Mouse (Mus musculus) neural tube, embryonic 14.5 days (tissue): ENCODE data around the gene Itga5. TPM values are rescaled to one million over a fixed set of nuclear protein-coding genes. Genes with fewer than 3 reads are reported as not detected.

ENCODE experiments used
- ATAC-seq: fragments of 200-750 bp; cut with Nextera tagmentation; 2 replicates; pipeline ENCODE4 v1.8.0; 2017; ENCODE audit warnings: low read depth, mild to moderate bottlenecking, moderate TSS enrichment, moderate library complexity
- H3K27ac ChIP-seq: fragments of 300-500 bp; sonication (generic); 2 replicates; pipeline ENCODE4 v1.5.1; 2014; ENCODE audit warnings: low read depth, mild to moderate bottlenecking, control low read depth, low read length, moderate library complexity, mixed read lengths
- H3K27me3 ChIP-seq: fragments of 300-500 bp; sonication (generic); 2 replicates; pipeline ENCODE4 v1.6.1; 2014; ENCODE audit warnings: low read length; ENCODE audit not compliant: control insufficient read depth, insufficient read depth
- H3K36me3 ChIP-seq: fragments of 300-500 bp; sonication (generic); 2 replicates; pipeline ENCODE4 v1.6.1; 2014; ENCODE audit warnings: low read length, mixed read lengths; ENCODE audit not compliant: control insufficient read depth, insufficient read depth
- H3K4me1 ChIP-seq: fragments of 300-500 bp; sonication (generic); 2 replicates; pipeline ENCODE4 v1.6.1; 2014; ENCODE audit warnings: low read length; ENCODE audit not compliant: control insufficient read depth, insufficient read depth
- H3K4me2 ChIP-seq: fragments of 300-500 bp; sonication (generic); 2 replicates; pipeline ENCODE4 v1.6.1; 2014; ENCODE audit warnings: mild to moderate bottlenecking, low read depth, low read length, control low read depth
- H3K4me3 ChIP-seq: fragments of 300-500 bp; sonication (generic); 2 replicates; pipeline ENCODE4 v1.5.1; 2014; ENCODE audit warnings: low read depth, low read length, control low read depth, mixed read lengths
- H3K9ac ChIP-seq: fragments of 300-500 bp; sonication (generic); replicated peaks from 2 replicates; pipeline ENCODE4 v1.6.1; 2014; ENCODE audit warnings: low read depth, mild to moderate bottlenecking, control low read depth, low read length, mixed read lengths
- H3K9me3 ChIP-seq: fragments of 300-500 bp; sonication (generic); 2 replicates; pipeline ENCODE4 v1.6.1; 2016; ENCODE audit warnings: low read length; ENCODE audit not compliant: control insufficient read depth
- WGBS: fragments of 180-500 bp; shearing (Covaris S2); extraction: QIAGEN DNeasy Blood & Tissue Kit; methylation state at CpG from one replicate; pipeline ENCODE4 v1.1.7; 2014; 5-methylcytosine and 5-hydroxymethylcytosine counted together
- polyA plus RNA-seq: library from polyadenylated mRNA; unstranded; fragments of >200 nt; fragmentation: Nextera tagmentation; extraction: Ambion mirVana; gene quantifications from 2 replicates; pipeline ENCODE4 v1.2.1, GENCODE M21; 2014

Itga5 gene
- polyA plus RNA-seq, 1 experiment from 2014 or later, result 3.8 TPM

DNA sequence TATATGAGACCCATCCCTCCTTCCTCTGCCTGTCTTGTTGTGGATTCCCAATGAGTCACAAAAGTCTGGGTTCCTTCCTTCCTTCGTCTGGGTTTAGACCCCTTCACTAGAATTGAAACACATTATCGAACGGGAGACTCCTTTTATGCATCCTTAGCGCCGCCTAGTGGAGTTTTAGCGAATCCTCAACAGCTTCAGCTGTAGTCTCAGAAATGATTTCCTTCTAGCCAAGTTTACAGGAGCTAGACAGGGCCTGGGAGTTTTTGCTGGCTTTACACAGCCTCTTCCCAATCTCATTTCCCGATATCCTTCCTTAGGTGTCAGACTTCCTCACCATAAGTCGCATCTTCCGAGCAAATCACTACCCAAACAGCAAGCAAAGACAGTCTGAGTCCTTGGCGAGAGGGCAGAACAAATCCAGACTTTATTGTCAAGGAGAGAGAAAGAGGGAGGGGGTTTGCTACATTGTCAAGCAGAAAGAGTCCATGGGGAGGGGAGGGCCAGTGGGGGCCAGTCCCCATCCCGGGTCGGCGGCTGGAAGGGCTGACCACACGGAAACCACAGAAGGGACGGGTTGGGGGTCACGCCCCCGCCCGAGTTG is 53.0 kb downstream of the Itga5 start:
- peaks cover 16% of the 10 kb centered on the region; the same call in 1 of the 2 replicates for H3K36me3 ChIP-seq
- peak; percentile 10; the same call in 1 of the 2 replicates for ATAC-seq
- no peak overlapping the region for H3K27ac ChIP-seq
- peaks cover 17% of the 10 kb centered on the region for H3K4me1 ChIP-seq
- H3K9ac ChIP-seq, result no peak overlapping the region
- WGBS, result 7% methylated on average over 18 of the region's 18 CpGs
- no peak overlapping the region for H3K4me3 ChIP-seq
- H3K4me2 ChIP-seq, result no peak overlapping the region
- H3K27me3 ChIP-seq, result no peaks in the 10 kb centered on the region
- no peaks in the 10 kb centered on the region for H3K9me3 ChIP-seq

DNA sequence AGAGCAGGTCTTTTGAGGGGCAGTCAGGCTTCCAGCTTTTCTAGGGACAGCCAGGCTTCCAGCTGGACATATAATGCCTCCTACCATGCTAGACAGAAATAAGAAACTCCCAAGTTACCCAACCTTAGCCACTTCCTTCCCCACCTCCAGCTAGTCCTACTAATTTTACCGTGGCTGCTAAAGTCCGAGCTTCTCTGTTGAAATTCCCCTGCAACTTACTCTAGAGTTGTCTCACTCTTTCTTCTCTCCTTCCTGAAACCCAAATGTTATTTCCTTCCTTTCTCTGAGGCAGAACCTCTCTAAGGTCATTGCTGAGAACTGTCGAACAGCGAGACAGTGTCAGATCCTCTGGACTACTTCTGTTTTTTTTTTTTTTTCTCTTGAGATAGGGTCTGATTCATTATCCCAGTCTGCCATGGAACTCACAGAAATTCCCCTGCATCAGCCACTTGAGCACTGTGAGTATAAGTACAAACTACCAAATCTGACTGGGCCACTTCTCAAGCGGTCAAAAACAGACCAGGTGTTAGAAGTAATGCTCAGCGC is 56.1 kb downstream of the Itga5 start, which contains the start of gene Gpr84:
TSS of gene Gpr84 (minus strand) at position 248 of the 546 bp plus-strand sequence.
- Histone ChIP-seq H3K9me3 (no peaks in the 10 kb centered on the region), H3K36me3 (no peaks in the 10 kb centered on the region), H3K27ac (no peak within 1 kb of the TSS), H3K4me1 (peaks cover 30% of the 10 kb centered on the region), H3K4me2 (no peak within 1 kb of the TSS), H3K4me3 (no peak within 1 kb of the TSS), H3K9ac (no peak within 1 kb of the TSS), H3K27me3 (no peaks in the 10 kb centered on the region)
- no peak for ATAC-seq
- WGBS, result 77% methylated on average over 6 of the region's 6 CpGs

DNA sequence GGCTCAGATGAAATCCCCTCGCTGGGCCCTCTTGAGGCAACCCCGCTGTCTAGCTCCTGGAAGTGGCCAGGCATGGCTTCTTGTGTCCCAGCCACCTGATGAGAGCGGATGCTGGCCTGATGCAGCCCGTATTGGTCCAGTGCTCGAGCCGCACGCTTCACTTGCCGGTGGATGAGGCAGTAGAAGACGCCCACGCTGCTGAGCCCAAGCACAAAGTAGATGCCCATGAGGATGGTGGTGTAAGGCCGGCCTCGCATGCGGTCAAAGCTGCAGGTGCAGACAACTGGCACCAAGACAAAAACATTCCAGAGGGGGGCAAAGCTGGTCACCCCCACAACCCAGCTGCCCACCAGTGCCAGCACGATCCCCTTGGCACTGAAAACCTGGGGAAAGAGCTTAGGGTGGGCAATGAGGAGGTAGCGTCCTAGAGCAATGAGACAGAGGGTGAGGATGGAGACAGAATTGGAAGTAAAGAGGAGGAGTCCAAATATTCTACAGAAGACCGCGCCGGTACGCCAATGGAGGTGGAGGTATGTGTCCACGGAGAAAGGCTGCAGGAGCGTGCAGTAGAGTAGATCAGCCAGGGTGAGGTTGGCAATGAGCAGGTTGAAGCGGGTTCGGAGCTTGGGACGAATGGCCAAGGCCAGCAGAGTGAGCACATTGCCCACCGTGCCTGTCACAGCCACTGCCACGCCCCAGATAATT is 57.5 kb downstream of the Itga5 start:
- no peaks in the 10 kb centered on the region for H3K27me3 ChIP-seq
- H3K9ac ChIP-seq, result 0 out of 2 replicates have a peak overlapping the region, but pooled peaks have one; percentile 16
- no peaks in the 10 kb centered on the region for H3K9me3 ChIP-seq
- ATAC-seq, result no peak
- no peaks in the 10 kb centered on the region for H3K36me3 ChIP-seq
- no peak overlapping the region for H3K27ac ChIP-seq
- peaks cover 27% of the 10 kb centered on the region for H3K4me1 ChIP-seq
- 69% methylated on average over 26 of the region's 26 CpGs for WGBS
- H3K4me2 ChIP-seq, result 0 out of 2 replicates have a peak overlapping the region, but pooled peaks have one; percentile 14
- no peak overlapping the region for H3K4me3 ChIP-seq

DNA sequence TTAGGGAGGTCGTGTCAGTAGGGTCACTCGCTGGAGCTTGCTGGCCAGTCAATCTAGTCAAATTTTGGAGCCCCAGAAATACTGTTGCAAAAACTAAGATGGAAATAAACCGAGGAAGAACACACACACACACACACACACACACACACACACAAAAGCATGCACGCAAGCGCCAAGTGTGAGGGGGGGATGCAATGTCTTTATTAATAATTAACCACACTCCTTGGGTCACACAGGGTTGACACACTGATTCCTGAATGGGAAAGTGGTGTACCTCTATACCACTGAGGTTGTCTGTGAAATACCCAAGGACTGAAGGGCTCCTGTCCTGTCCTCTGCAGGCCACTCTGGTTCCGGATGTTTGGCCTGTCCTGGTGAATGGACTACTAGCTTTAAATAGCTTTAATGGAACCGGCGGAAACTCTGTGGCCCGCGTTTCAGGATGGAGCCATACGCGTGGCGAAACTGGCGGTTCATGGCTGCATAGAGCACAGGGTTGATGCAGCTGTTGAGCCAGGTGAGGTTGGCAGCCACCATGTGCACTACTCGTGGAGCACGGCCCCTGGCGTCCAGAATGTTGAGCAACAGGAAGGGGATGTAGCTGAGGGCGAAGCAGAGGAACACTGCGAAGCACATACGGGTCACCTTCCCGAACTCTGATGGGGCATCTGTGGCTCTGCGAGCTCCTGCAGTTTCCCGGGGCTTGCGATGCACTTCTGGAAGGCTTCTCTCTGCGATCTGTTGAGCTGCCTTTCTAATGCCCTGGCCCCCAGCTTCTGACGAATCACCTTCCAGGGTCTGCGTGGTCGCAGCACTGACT is 58.3 kb downstream of the Itga5 start:
- no peaks in the 10 kb centered on the region for H3K27me3 ChIP-seq
- H3K27ac ChIP-seq, result no peak overlapping the region
- H3K4me1 ChIP-seq, result peaks cover 33% of the 10 kb centered on the region
- H3K4me2 ChIP-seq, result peak overlapping the region; percentile 14; the same call in 1 of the 2 replicates
- no peak overlapping the region for H3K4me3 ChIP-seq
- ATAC-seq, result no peak
- H3K9ac ChIP-seq, result 0 out of 2 replicates have a peak overlapping the region, but pooled peaks have one; percentile 16
- no peaks in the 10 kb centered on the region for H3K36me3 ChIP-seq
- H3K9me3 ChIP-seq, result no peaks in the 10 kb centered on the region
- 52% methylated on average over 28 of the region's 28 CpGs for WGBS

DNA sequence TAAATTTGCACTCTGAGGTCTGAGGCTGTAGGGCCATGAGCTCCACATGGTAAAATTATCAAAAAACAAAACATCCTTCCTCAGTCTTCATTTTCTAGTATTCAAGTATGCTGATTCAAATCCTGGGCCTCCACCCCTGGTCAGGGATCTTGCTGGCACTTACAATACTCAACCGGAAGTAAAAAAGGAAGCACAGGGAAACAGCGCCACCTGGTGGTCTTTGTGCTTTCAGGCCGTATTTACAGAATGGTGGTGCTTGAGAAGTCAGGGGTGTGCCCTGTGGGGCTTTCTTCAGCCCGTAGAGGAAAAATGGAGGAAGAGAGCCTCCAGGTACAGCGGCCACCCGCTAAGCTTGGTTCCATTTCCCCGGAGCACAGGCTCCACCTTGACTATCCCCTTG is 59.4 kb downstream of the Itga5 start:
- Histone ChIP-seq H3K4me1 (peaks cover 44% of the 10 kb centered on the region), H3K9me3 (no peaks in the 10 kb centered on the region), H3K36me3 (no peaks in the 10 kb centered on the region), H3K27me3 (no peaks in the 10 kb centered on the region), H3K27ac (no peak overlapping the region; the same call in 1 of the 2 replicates), H3K4me3 (no peak overlapping the region), H3K4me2 (no peak overlapping the region), H3K9ac (0 out of 2 replicates have a peak overlapping the region, but pooled peaks have one; percentile 12)
- WGBS, result 2% methylated on average over 7 of the region's 7 CpGs
- ATAC-seq, result no peak

DNA sequence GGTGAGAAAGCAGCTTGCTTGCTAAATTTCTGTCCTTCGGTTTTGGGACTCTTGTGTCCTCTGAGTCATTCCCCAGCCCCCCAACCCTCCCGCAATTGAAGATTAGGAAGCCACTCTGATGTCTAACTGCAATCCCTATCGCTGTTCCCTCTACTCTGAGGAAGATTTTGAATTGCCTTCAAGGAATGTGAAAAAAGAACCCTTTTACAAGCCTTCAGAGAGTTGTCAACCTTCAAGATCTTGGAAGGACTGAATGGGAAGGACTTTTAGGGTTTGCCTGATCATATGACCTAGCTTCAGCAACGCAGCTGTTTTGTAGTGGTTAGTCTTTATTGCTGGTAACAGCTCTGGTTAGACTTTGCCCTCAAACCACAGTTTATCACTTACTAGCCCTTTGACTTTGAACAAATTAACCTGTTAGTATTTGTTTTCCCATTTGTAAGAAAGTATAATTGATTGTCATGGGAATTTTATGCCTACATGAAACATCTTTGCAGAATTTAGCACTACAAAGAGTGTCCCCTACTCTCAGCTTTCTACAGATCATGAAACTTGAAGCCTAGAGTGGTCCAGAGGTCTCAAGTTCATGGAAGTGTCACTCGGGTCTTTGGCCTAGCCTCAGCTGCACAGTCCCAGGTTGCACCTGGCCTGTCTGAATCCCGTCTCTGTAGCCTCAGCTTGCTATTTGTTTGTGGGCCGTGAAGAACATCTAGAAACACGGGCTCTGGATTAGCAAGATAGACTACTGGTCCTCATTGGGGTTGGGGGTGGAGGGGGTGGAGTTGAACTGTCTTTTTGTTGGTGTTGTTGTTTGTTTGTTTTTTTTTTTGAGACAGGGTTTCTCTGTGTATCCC is 60.5 kb downstream of the Itga5 start:
- Histone ChIP-seq H3K27me3 (no peaks in the 10 kb centered on the region), H3K4me1 (peaks cover 55% of the 10 kb centered on the region), H3K4me3 (peak overlapping the region; percentile 33), H3K9ac (peak overlapping the region; percentile 77), H3K36me3 (no peaks in the 10 kb centered on the region), H3K9me3 (no peaks in the 10 kb centered on the region), H3K27ac (peak overlapping the region; percentile 100), H3K4me2 (peak overlapping the region; percentile 45)
- ATAC-seq, result no peak
- WGBS, result 18% methylated on average over 8 of the region's 8 CpGs

DNA sequence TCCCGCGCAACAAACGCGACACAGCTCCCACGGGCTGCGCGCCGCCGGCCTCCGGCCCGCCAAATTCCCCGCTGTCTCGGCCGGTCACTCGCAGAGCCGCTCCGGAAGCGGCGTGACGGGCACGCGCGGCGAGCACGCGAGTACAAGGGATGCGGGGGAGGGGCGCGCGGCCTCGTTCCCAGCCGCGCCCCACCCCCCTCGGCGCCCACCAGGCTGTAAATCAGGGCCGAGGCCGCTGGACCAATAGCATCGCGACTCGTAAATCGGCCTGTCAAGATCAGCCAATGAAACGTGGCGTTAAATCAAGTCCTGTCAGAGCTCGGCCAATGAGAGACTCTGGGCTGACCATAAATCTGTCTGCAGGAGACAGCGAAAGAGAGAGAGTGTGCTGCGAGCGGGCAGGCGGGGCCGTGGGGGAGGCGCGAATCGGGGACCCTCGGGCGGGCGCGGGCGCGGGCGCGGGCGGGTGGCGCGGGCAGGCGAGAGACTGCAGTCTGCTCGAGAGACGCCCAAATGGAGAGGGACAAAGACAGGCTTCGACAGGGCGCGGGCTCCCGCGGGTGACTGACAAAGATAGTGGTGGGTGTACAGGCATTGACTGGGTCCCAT is 61.4 kb downstream of the Itga5 start:
- Histone ChIP-seq H3K4me2 (peak overlapping the region; percentile 45), H3K36me3 (no peaks in the 10 kb centered on the region), H3K27me3 (no peaks in the 10 kb centered on the region), H3K4me1 (peaks cover 63% of the 10 kb centered on the region), H3K27ac (peak overlapping the region; percentile 100), H3K9me3 (no peaks in the 10 kb centered on the region), H3K4me3 (peak overlapping the region; percentile 33), H3K9ac (peak overlapping the region; percentile 77)
- 0% methylated on average over 62 of the region's 71 CpGs for WGBS
- ATAC-seq, result peak; percentile 94

DNA sequence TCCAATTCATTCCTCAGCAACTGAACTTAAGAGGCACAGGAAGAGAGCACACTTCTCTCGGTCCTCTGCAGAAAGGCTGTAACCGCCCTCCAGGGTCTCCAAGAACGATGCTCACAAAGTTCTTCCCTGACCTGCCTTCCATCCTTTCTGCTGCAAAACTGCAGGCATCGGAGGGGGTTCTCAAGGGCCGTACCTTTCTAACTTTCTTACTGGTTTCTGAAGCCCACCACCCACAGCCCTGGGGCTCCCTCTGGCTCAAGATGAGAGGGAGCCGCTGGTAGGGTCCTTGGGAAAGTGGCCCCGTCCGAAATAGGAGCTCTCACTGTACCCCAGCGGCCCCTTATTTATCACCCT is 62.0 kb downstream of the Itga5 start:
- Histone ChIP-seq H3K4me3 (peak overlapping the region; percentile 22), H3K4me2 (peak overlapping the region; percentile 45), H3K27ac (peak overlapping the region; percentile 100), H3K4me1 (peaks cover 68% of the 10 kb centered on the region), H3K9ac (peak overlapping the region; percentile 39), H3K9me3 (no peaks in the 10 kb centered on the region), H3K27me3 (no peaks in the 10 kb centered on the region), H3K36me3 (no peaks in the 10 kb centered on the region)
- ATAC-seq, result peak; percentile 5
- 0% methylated on average over 9 of the region's 9 CpGs for WGBS
